Mouse (Mus musculus): ENCODE measurements at regions not wholly inside any gene's neighbourhood (a gene's known extent, or its start where the extent isn't known, plus 50 kb on each side); places are given as distances from the start of the nearest gene placed in this dataset.
A peak's percentile ranks its signal among the peaks of the same experiment; 100 is the strongest.

GRCm38 (mm10) chr8:11979056-11979455 is 138.8 kb downstream of the Tex29 start:
- no peak for DNase-seq (ENCODE audit: low spot score in 2 of 2)

- DNase-seq (ENCODE audit: low spot score in 2 of 2): peak in 1 of 2 experiments; percentile 24
Observed at GRCm38 (mm10) chr8:11981458-11981857, 141.2 kb downstream of the Tex29 start.

DNA sequence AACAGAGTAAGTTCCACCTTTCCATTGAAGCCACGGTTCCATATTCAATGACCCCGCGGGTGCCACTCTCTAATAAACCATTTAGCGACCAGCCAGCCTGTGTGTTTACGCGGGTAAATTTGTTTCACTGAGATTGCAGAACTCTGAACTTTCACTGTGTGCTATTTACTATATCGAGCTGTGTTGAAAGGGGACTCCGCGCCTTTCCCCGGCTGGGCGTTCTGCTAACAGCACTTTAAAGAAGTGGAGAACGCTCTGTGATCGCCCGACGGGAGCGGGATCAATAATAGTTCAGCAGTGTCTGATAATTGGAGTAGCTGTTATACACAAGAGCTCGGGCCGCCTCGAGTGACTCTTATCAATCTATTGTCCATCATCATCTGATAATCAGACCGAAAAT is 149.8 kb downstream of the Tex29 start:
- no peak for DNase-seq (ENCODE audit: low spot score in 2 of 2)

DNA sequence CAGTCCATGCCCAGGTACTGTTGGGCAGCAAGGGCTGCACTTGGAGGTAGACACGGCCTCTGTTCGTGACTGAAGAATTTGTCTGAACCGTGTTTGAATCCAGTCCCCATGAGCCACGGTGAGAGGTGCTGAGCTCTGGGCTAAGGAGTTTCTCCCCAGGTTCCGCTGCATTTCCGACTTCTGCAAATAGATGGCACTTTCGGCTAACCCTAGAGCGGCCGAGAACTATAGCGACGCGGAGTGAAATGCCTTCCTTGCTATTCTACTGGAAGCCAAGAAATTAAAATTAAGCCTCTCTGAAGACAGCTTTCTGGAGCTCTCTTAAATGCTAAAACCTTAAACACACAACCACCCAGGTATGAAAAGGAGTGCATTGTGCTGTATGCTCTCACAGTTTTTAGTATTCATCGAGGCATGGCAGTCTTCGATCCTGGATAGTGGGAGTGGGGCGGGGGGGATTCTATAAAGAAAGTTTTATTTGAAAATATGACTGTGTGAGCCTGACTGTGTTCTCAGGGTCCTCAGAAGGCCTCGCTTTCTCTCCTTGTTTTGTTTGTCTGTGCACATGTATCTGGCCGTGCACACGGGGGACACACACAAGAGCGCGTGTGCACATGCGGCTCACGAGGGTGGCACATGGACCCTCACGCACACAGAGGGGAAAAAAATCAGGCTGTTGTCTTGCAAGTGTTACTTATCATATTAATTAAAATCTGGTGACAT is 159.6 kb downstream of the Tex29 start:
- DNase-seq (ENCODE audit: low spot score in 2 of 2): no peak

GRCm38 (mm10) chr8:12000459-12000789 is 160.2 kb downstream of the Tex29 start:
- DNase-seq (ENCODE audit: low spot score in 2 of 2): no peak

DNA sequence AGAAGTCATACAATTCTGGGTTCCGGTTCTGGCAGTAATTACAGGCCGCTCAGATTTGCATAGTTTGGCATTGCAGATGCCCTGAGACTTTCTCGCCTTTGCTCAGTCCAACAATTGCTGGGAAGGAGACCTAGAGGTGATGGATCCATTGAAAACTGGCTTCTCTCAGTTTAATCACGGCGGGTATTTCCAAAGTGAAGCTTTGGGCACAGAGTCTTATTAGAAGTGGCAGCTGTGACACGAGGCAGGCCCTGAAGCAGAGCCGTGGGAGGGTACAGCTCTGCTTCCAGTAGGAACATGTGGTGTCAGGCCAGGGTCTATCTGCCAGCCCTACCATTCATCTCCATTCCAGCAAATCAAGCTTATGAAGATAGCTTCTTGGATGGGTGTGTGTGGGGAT is 164.0 kb downstream of the Tex29 start:
- no peak for DNase-seq (ENCODE audit: low spot score in 2 of 2)

- no peak for DNase-seq (ENCODE audit: low spot score in 2 of 2)
Observed at GRCm38 (mm10) chr8:12012769-12013168, 172.5 kb downstream of the Tex29 start.

DNA sequence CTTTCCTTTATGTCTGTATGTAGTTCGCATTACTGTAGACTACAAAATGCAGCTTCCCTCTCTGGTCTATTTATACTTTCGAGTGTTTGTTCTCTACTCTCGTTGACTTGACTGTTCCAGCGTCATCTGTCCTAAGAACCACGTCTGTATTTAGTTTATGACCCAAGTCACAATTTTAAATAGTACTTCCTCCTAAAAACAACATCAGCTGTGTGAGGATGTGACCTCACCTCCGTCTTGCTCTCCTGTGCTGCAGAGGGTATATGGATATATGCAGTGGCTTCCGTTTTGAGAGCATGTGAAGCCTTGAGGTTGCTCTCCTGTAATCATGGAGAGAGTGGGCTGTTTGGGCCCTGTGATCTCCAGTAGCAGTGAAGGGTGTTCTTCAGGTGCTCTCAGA is 177.5 kb downstream of the Tex29 start:
- DNase-seq (ENCODE audit: low spot score in 2 of 2): no peak

- no peak for DNase-seq (ENCODE audit: low spot score in 2 of 2)
Observed at GRCm38 (mm10) chr8:12019272-12019671, 179.0 kb downstream of the Tex29 start.

- DNase-seq (ENCODE audit: low spot score in 2 of 2): no peak
Observed at GRCm38 (mm10) chr8:12023669-12024390, 183.6 kb downstream of the Tex29 start.

DNA sequence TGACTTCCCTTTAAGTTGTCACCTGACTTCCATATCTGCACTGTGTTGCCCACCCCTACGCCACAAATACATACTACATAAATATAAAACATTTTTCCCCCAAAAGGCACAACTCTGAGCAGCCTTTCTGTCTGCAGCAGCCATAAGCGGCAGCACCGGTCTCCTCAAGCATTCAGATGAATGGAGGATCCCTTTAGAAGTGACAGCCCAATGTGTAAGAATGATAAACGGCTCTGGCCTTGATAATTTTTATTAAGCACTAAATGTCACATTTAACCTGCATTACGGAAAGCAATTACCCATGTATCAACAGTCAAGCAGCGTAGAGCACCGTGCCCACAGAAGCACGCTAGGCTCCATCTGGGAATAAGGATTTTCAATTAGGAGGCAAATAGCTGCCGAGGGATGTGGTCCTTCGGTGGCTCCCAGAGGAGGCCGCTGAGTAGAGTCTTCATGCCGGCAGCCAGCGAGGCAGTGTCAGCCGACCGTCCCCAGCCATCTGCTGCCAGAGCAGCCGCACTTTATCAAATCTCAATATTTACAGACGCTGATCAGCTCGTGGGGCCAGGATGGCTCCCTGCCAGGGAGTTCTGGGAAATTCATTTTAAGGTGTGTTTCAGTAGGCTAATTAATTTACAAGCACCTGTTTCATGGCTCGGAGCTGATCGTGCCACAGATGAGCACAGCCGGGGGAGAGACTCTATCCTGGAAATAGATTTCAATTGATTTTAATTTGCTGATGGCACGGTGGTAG is 190.3 kb downstream of the Tex29 start:
- DNase-seq (ENCODE audit: low spot score in 2 of 2): no peak

DNA sequence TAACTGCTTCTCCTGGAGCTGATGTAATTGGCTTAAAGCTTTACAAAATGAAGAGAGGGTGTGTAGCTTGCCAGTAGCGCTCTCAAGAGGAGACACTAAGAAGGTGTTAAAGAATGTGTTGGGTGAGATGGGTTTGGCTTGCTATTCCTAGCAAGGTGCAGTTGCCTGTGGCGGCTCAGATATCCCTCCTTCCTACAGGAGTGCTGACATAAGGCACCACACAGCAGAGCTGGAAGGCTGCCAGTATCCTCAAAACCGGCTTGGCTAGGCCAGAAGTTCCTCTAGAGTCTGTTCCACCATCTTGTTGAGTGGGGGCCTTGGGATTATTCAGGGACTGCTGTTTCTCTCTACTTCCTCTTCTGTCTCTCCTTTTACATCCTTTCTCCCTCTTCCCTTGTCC is 191.5 kb downstream of the Tex29 start:
- no peak for DNase-seq (ENCODE audit: low spot score in 2 of 2)

DNA sequence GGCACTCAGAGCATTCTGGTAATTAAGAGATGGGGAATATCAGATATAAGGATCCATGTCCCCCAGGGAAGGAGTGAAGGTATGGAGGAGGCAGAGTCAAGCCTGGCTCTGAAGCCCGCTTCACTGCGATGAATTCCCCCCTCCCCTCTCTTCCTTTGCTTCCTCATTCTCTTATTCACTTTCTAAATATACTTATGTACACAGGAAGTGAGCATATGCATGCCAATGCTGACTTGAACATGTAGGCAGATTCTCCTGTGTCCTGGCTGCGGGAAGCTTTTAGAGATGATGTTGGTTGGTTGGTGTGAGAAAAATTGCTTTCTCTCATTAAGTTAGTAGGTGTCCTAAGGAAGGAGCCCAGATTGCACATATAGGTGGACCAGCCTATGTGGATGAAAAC is 192.1 kb downstream of the Tex29 start:
- no peak for DNase-seq (ENCODE audit: low spot score in 2 of 2)

GRCm38 (mm10) chr8:12036349-12036748 is 196.1 kb downstream of the Tex29 start:
- no peak for DNase-seq (ENCODE audit: low spot score in 2 of 2)

GRCm38 (mm10) chr8:12040924-12041323 is 200.7 kb downstream of the Tex29 start:
- DNase-seq (ENCODE audit: low spot score in 2 of 2): no peak

DNA sequence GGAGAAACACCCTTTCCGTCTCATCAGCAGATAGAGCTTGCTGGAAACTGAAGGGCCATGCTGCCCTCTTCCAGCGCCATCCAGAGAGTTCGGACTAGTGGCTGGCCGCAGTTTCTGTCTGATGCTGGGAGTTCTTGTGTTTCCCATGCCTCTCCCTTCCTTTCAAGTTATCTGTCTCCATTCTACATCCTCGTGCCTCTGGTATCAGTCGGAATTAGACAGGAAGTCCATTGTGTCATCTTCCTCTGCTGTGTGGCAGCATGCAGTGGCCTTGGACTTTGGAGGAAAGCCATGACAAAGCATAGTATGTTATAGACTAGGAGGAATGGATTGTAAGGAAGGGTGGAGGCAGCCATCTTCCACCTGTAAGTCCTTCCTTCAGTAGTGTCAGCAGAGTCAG is 201.4 kb downstream of the Tex29 start:
- DNase-seq (ENCODE audit: low spot score in 2 of 2): no peak

DNA sequence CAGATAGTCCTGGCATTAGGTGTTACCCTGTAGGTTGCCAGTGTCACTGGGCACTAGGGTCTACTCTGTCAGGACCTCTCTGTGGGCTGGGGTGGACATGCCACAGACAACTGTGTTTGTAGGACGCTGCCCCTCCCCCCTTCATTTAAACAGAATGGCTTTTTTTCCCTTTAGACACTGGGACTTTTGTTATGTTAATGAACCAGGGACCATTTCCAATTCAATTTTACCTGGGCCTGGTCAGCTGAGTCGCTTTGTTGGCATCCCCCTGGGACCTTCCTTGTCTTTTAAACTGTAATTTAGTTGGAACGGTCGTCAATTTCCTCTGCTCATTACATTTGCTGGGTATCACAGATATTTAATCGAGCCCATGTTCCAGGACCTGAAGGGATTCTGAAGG is 210.6 kb downstream of the Tex29 start:
- no peak for DNase-seq (ENCODE audit: low spot score in 2 of 2)

GRCm38 (mm10) chr8:12051357-12051756 is 211.1 kb downstream of the Tex29 start:
- no peak for DNase-seq (ENCODE audit: low spot score in 2 of 2)

GRCm38 (mm10) chr8:12055931-12056330 is 215.7 kb downstream of the Tex29 start:
- no peak for DNase-seq (ENCODE audit: low spot score in 2 of 2)

- no peak for DNase-seq (ENCODE audit: low spot score in 2 of 2)
Observed at GRCm38 (mm10) chr8:12061237-12061636, 217.4 kb upstream of the A230072I06Rik start.

- DNase-seq (ENCODE audit: low spot score in 2 of 2): no peak
Observed at GRCm38 (mm10) chr8:12062710-12063109, 215.9 kb upstream of the A230072I06Rik start.

GRCm38 (mm10) chr8:12064664-12065063 is 214.0 kb upstream of the A230072I06Rik start:
- no peak for DNase-seq (ENCODE audit: low spot score in 2 of 2)

GRCm38 (mm10) chr8:12066454-12066853 is 212.2 kb upstream of the A230072I06Rik start:
- no peak for DNase-seq (ENCODE audit: low spot score in 2 of 2)

All from spleen, postnatal 10 days (tissue).